ENCODE assay signal across 12 mouse cellular contexts in genomic region chr17:71019309-71019655, GRCm38 (mm10). TPM values are rescaled to one million over a fixed set of nuclear protein-coding genes. Genes with fewer than 3 reads are reported as not detected.
DNase-seq lines count a peak whose midpoint lies in the region; ATAC-seq and TF ChIP-seq lines count a peak whose summit lies in the region.
"Had no signal": no experiment of that assay in that cellular context is flagged by ENCODE, and none has a peak within 500 bp of the region (broad histone marks: within the 10 kb centered on the region; RNA-seq: fewer than 3 reads in every experiment).

No protein-coding gene starts in this region.

- WGBS in midbrain, embryonic 11.5 days, result 33% methylated on average over 6 of the region's 6 CpGs
- 34% methylated on average over 6 of the region's 6 CpGs for WGBS in midbrain, postnatal 0 days
- WGBS in intestine, postnatal 0 days, result 21% methylated on average over 6 of the region's 6 CpGs

- no peak overlapping the region for H3K4me2 ChIP-seq in midbrain, embryonic 11.5 days
- H3K4me2 ChIP-seq in midbrain, postnatal 0 days (ENCODE audit: low read depth, low read length, poor library complexity, severe bottlenecking), result no peak overlapping the region
- 0 out of 2 replicates have a peak overlapping the region, but pooled peaks have one; percentile 24 for H3K4me2 ChIP-seq in intestine, postnatal 0 days (replicated peaks; ENCODE audit: low read depth)

- no peak overlapping the region for H3K4me3 ChIP-seq in midbrain, embryonic 11.5 days (ENCODE audit: low read depth, low read length)
- H3K4me3 ChIP-seq in midbrain, postnatal 0 days (ENCODE audit: low read depth, low read length), result no peak overlapping the region
- no peak overlapping the region for H3K4me3 ChIP-seq in intestine, postnatal 0 days (ENCODE audit: low read depth, low read length)
- H3K4me3 ChIP-seq: erythroblast, embryonic 14.5 days had no signal

- intact Hi-C loops in heart, postnatal 14 days (cut with DNase I), result no loop called here

- H3K9me3 ChIP-seq in midbrain, embryonic 11.5 days (ENCODE audit: control insufficient read depth, low read length), result no peaks in the 10 kb centered on the region
- H3K9me3 ChIP-seq in midbrain, postnatal 0 days (ENCODE audit: low read length), result no peaks in the 10 kb centered on the region
- no peaks in the 10 kb centered on the region for H3K9me3 ChIP-seq in intestine, postnatal 0 days (ENCODE audit: control insufficient read depth)

- no peak overlapping the region for H3K9ac ChIP-seq in midbrain, embryonic 11.5 days (ENCODE audit: low read length)
- no peak overlapping the region for H3K9ac ChIP-seq in midbrain, postnatal 0 days (replicated peaks; ENCODE audit: low read length, poor library complexity, severe bottlenecking)
- H3K9ac ChIP-seq in intestine, postnatal 0 days (ENCODE audit: low read depth, low read length), result peak overlapping the region; percentile 31; the same call in 1 of the 2 replicates

- peak; percentile 97 for DNase-seq in heart, adult 11 months
- no peak for DNase-seq in heart, postnatal 14 days
- DNase-seq in midbrain, embryonic 11.5 days (ENCODE audit: low spot score, missing footprints), result peak; percentile 73
- DNase-seq in midbrain, postnatal 0 days (ENCODE audit: low spot score), result no peak
- DNase-seq in layer of hippocampus, adult 9-11 months, result no peak
- DNase-seq in testis, postnatal 14 days (ENCODE audit: low spot score), result no peak
- DNase-seq: adrenal gland, adult 8-10 months; cerebellum, adult 11-12 months; lung, postnatal 10 days had no signal

- peaks cover 3% of the 10 kb centered on the region; the same call in 1 of the 2 replicates for H3K4me1 ChIP-seq in midbrain, embryonic 11.5 days (ENCODE audit: control insufficient read depth, insufficient read depth, low read length)
- no peaks in the 10 kb centered on the region for H3K4me1 ChIP-seq in midbrain, postnatal 0 days (ENCODE audit: insufficient read depth, low read length)
- H3K4me1 ChIP-seq in intestine, postnatal 0 days (replicated peaks; ENCODE audit: control insufficient read depth, insufficient read depth, low read length), result no peaks in the 10 kb centered on the region

- H3K36me3 ChIP-seq in midbrain, embryonic 11.5 days (ENCODE audit: control insufficient read depth, insufficient read depth, low read length), result no peaks in the 10 kb centered on the region
- no peaks in the 10 kb centered on the region for H3K36me3 ChIP-seq in midbrain, postnatal 0 days (ENCODE audit: insufficient read depth, low read length)
- H3K36me3 ChIP-seq in intestine, postnatal 0 days (ENCODE audit: control insufficient read depth, insufficient read depth), result no peaks in the 10 kb centered on the region

- H3K27ac ChIP-seq in midbrain, embryonic 11.5 days (ENCODE audit: low read depth, low read length), result no peak overlapping the region
- no peak overlapping the region for H3K27ac ChIP-seq in midbrain, postnatal 0 days (ENCODE audit: low read depth, low read length)
- no peak overlapping the region for H3K27ac ChIP-seq in intestine, postnatal 0 days (ENCODE audit: low read depth, low read length)

- no peak for TF ChIP-seq CTCF in midbrain, postnatal 0 days (IDR thresholded peaks at IDR 0.05)
- TF ChIP-seq CTCF in intestine, postnatal 0 days (IDR thresholded peaks at IDR 0.05; ENCODE audit: low read depth), result no peak

- no peaks in the 10 kb centered on the region for H3K27me3 ChIP-seq in midbrain, embryonic 11.5 days (ENCODE audit: control insufficient read depth, insufficient read depth, low read length)
- H3K27me3 ChIP-seq in midbrain, postnatal 0 days (ENCODE audit: insufficient read depth, low read length), result no peaks in the 10 kb centered on the region
- no peaks in the 10 kb centered on the region for H3K27me3 ChIP-seq in intestine, postnatal 0 days (replicated peaks; ENCODE audit: control insufficient read depth, insufficient read depth, low read length)

- ATAC-seq in midbrain, embryonic 11.5 days (ENCODE audit: low FRiP score), result no peak
- ATAC-seq in midbrain, postnatal 0 days (ENCODE audit: low FRiP score), result no peak
- ATAC-seq in intestine, postnatal 0 days, result no peak
- ATAC-seq in erythroblast, adult 5-6 weeks (replicated peaks; ENCODE audit: low FRiP score, poor library complexity, severe bottlenecking), result no peak

RNA-seq across cellular contexts. Expression of gene Myl12a, which starts 16.6 kb away (rescaled TPM):
- 100 to 1,000 TPM; 728 to 823 TPM for total RNA-seq in heart, postnatal 14 days (2021)
- 375 and 403 TPM in 2 replicates for polyA plus RNA-seq in midbrain, embryonic 11.5 days (2014; fragmentation: Nextera tagmentation; extraction: Ambion mirVana)
- total RNA-seq in midbrain, postnatal 0 days (2014; rRNA removed), result 39.9 and 40.9 TPM in 2 replicates
- 65.3 and 65.7 TPM in 2 replicates for polyA plus RNA-seq in midbrain, postnatal 0 days (2015; fragmentation: Nextera tagmentation; extraction: Ambion mirVana)
- 396 and 417 TPM in 2 replicates for polyA plus RNA-seq in intestine, postnatal 0 days (2015; fragmentation: Nextera tagmentation; extraction: Ambion mirVana)
- 113 and 151 TPM in 2 replicates for total RNA-seq in erythroblast, adult 5-6 weeks (2015; ENCODE audit: low replicate concordance)
- total RNA-seq in erythroblast, adult 5-6 weeks (2017; ENCODE audit: low replicate concordance), result 44.5 and 50.0 TPM in 2 replicates

RNA-seq across cellular contexts. Expression of gene Myom1, which starts 16.8 kb away (rescaled TPM):
- total RNA-seq in heart, postnatal 14 days (2021), result 1,000 to 10,000 TPM; 1,141 to 1,154 TPM
- polyA plus RNA-seq in midbrain, embryonic 11.5 days (2014; fragmentation: Nextera tagmentation; extraction: Ambion mirVana), result 1.3 and 1.4 TPM in 2 replicates
- 0.60 and 0.90 TPM in 2 replicates for total RNA-seq in midbrain, postnatal 0 days (2014; rRNA removed)
- 0.66 and 1.2 TPM in 2 replicates for polyA plus RNA-seq in midbrain, postnatal 0 days (2015; fragmentation: Nextera tagmentation; extraction: Ambion mirVana)
- 8.9 and 12.4 TPM in 2 replicates for polyA plus RNA-seq in intestine, postnatal 0 days (2015; fragmentation: Nextera tagmentation; extraction: Ambion mirVana)
- not detected in 2 replicates for total RNA-seq in erythroblast, adult 5-6 weeks (2015; ENCODE audit: low replicate concordance)
- total RNA-seq in erythroblast, adult 5-6 weeks (2017; ENCODE audit: low replicate concordance), result 0.34 and 1.1 TPM in 2 replicates
- polyA plus RNA-seq: erythroblast, embryonic 14.5 days had no signal

Comparison
In these comparisons a context has a peak if more than half of its experiments do, and no peak if none do; other contexts are left out.
1. DNase-seq: peak in heart, adult 11 months (single experiment) and midbrain, embryonic 11.5 days (single experiment); none in heart, postnatal 14 days (0 of 2), midbrain, postnatal 0 days (single experiment), layer of hippocampus, adult 9-11 months (single experiment) and testis, postnatal 14 days (single experiment).
2. RNA of gene Myl12a, which starts 16.6 kb away (total RNA-seq): 728 to 823 TPM in heart, postnatal 14 days; 44.5 to 151 TPM in erythroblast, adult 5-6 weeks and 39.9 to 40.9 TPM in midbrain, postnatal 0 days; every median in the first group is over 4 times any median in the second.
3. RNA of gene Myom1, which starts 16.8 kb away (total RNA-seq): 1,141 to 1,154 TPM in heart, postnatal 14 days; 0.60 to 0.90 TPM in midbrain, postnatal 0 days and 0.34 to 1.1 TPM in erythroblast, adult 5-6 weeks; every median in the first group is over 100 times any median in the second.